Mouse (Mus musculus): ENCODE results near the gene Chst15. TPM values are rescaled to one million over a fixed set of nuclear protein-coding genes. Genes with fewer than 3 reads are reported as not detected.

Gene Chst15
- polyA plus RNA-seq, 1 experiment from 2014 or later, result 28.0 TPM

- 82% methylated on average over 6 of the region's 6 CpGs for WGBS
- no peak for ATAC-seq (ENCODE audit: low FRiP score, low read depth)
- peaks cover 16% of the 10 kb centered on the region for H3K4me1 ChIP-seq
Observed at GRCm38 (mm10) chr7:132307722-132308271, 9.2 kb downstream of the Chst15 start.

GRCm38 (mm10) chr7:132306671-132307412, 10.2 kb downstream of the Chst15 start:
- H3K27me3 ChIP-seq, result no peaks in the 10 kb centered on the region
- H3K4me1 ChIP-seq, result peaks cover 16% of the 10 kb centered on the region
- H3K36me3 ChIP-seq, result no peaks in the 10 kb centered on the region
- H3K9ac ChIP-seq (replicated peaks), result no peak overlapping the region
- WGBS, result 94% methylated on average over 8 of the region's 8 CpGs
- ATAC-seq (ENCODE audit: low FRiP score, low read depth), result no peak
- H3K4me2 ChIP-seq (replicated peaks), result no peak overlapping the region
- no peak overlapping the region for H3K4me3 ChIP-seq
- no peaks in the 10 kb centered on the region for H3K9me3 ChIP-seq
- no peak overlapping the region for H3K27ac ChIP-seq (replicated peaks)

More at GRCm38 (mm10) chr7:132307722-132308271, 9.2 kb downstream of the Chst15 start:
- Histone ChIP-seq H3K9me3 (no peaks in the 10 kb centered on the region), H3K27ac (replicated peaks) (no peak overlapping the region), H3K27me3 (no peaks in the 10 kb centered on the region), H3K9ac (replicated peaks) (no peak overlapping the region), H3K4me3 (no peak overlapping the region), H3K36me3 (no peaks in the 10 kb centered on the region), H3K4me2 (replicated peaks) (no peak overlapping the region)

GRCm38 (mm10) chr7:132305492-132306375, 11.3 kb downstream of the Chst15 start:
- no peak overlapping the region for H3K4me3 ChIP-seq
- no peak overlapping the region for H3K27ac ChIP-seq (replicated peaks)
- no peak overlapping the region for H3K9ac ChIP-seq (replicated peaks)
- no peaks in the 10 kb centered on the region for H3K27me3 ChIP-seq
- no peak overlapping the region for H3K4me2 ChIP-seq (replicated peaks)
- no peak for ATAC-seq (ENCODE audit: low FRiP score, low read depth)
- H3K4me1 ChIP-seq, result peaks cover 15% of the 10 kb centered on the region
- H3K9me3 ChIP-seq, result no peaks in the 10 kb centered on the region
- WGBS, result 92% methylated on average over 5 of the region's 5 CpGs
- H3K36me3 ChIP-seq, result no peaks in the 10 kb centered on the region

GRCm38 (mm10) chr7:132304424-132305085, 12.5 kb downstream of the Chst15 start:
- Histone ChIP-seq H3K36me3 (no peaks in the 10 kb centered on the region), H3K27me3 (no peaks in the 10 kb centered on the region), H3K4me1 (peaks cover 10% of the 10 kb centered on the region), H3K4me2 (replicated peaks) (no peak overlapping the region), H3K27ac (replicated peaks) (no peak overlapping the region), H3K4me3 (no peak overlapping the region), H3K9ac (replicated peaks) (no peak overlapping the region), H3K9me3 (no peaks in the 10 kb centered on the region)
- 80% methylated on average over 8 of the region's 8 CpGs for WGBS
- ATAC-seq (ENCODE audit: low FRiP score, low read depth), result no peak

- no peak for ATAC-seq (ENCODE audit: low FRiP score, low read depth)
- no peak overlapping the region for H3K9ac ChIP-seq (replicated peaks)
- no peak overlapping the region for H3K4me2 ChIP-seq (replicated peaks)
- peaks cover 10% of the 10 kb centered on the region for H3K4me1 ChIP-seq
- no peaks in the 10 kb centered on the region for H3K27me3 ChIP-seq
- no peak overlapping the region for H3K27ac ChIP-seq (replicated peaks)
- no peaks in the 10 kb centered on the region for H3K36me3 ChIP-seq
- no peak overlapping the region for H3K4me3 ChIP-seq
- H3K9me3 ChIP-seq, result no peaks in the 10 kb centered on the region
- 80% methylated on average over 7 of the region's 7 CpGs for WGBS
Observed at GRCm38 (mm10) chr7:132303988-132304387, 13.0 kb downstream of the Chst15 start.

GRCm38 (mm10) chr7:132302508-132303241, 14.4 kb downstream of the Chst15 start:
- Histone ChIP-seq H3K27me3 (no peaks in the 10 kb centered on the region), H3K27ac (replicated peaks) (no peak overlapping the region), H3K4me2 (replicated peaks) (no peak overlapping the region), H3K9ac (replicated peaks) (no peak overlapping the region), H3K4me3 (no peak overlapping the region), H3K36me3 (no peaks in the 10 kb centered on the region), H3K9me3 (no peaks in the 10 kb centered on the region), H3K4me1 (peaks cover 10% of the 10 kb centered on the region)
- no peak for ATAC-seq (ENCODE audit: low FRiP score, low read depth)
- WGBS, result 77% methylated on average over 8 of the region's 8 CpGs

GRCm38 (mm10) chr7:132299661-132300210, 17.3 kb downstream of the Chst15 start:
- ATAC-seq (ENCODE audit: low FRiP score, low read depth), result no peak
- H3K9ac ChIP-seq (replicated peaks), result no peak overlapping the region
- H3K9me3 ChIP-seq, result no peaks in the 10 kb centered on the region
- H3K4me2 ChIP-seq (replicated peaks), result no peak overlapping the region
- H3K4me3 ChIP-seq, result no peak overlapping the region
- H3K27me3 ChIP-seq, result no peaks in the 10 kb centered on the region
- 79% methylated on average over 5 of the region's 5 CpGs for WGBS
- peaks cover 3% of the 10 kb centered on the region for H3K4me1 ChIP-seq
- H3K27ac ChIP-seq (replicated peaks), result no peak overlapping the region
- no peaks in the 10 kb centered on the region for H3K36me3 ChIP-seq

- Histone ChIP-seq H3K4me3 (no peak overlapping the region), H3K36me3 (no peaks in the 10 kb centered on the region), H3K4me1 (no peaks in the 10 kb centered on the region), H3K4me2 (replicated peaks) (no peak overlapping the region), H3K9me3 (no peaks in the 10 kb centered on the region), H3K27me3 (no peaks in the 10 kb centered on the region), H3K9ac (replicated peaks) (no peak overlapping the region), H3K27ac (replicated peaks) (no peak overlapping the region)
- no peak for ATAC-seq (ENCODE audit: low FRiP score, low read depth)
- WGBS, result 89% methylated on average over 7 of the region's 7 CpGs
Observed at GRCm38 (mm10) chr7:132298412-132298990, 18.5 kb downstream of the Chst15 start.

GRCm38 (mm10) chr7:132296661-132297443, 20.2 kb downstream of the Chst15 start:
- WGBS, result 80% methylated on average over 4 of the region's 4 CpGs
- no peak overlapping the region for H3K4me2 ChIP-seq (replicated peaks)
- no peaks in the 10 kb centered on the region for H3K36me3 ChIP-seq
- no peak overlapping the region for H3K27ac ChIP-seq (replicated peaks)
- no peak overlapping the region for H3K4me3 ChIP-seq
- no peaks in the 10 kb centered on the region for H3K9me3 ChIP-seq
- no peaks in the 10 kb centered on the region for H3K27me3 ChIP-seq
- H3K4me1 ChIP-seq, result no peaks in the 10 kb centered on the region
- no peak overlapping the region for H3K9ac ChIP-seq (replicated peaks)
- ATAC-seq (ENCODE audit: low FRiP score, low read depth), result no peak

GRCm38 (mm10) chr7:132296132-132296531, 20.9 kb downstream of the Chst15 start:
- Histone ChIP-seq H3K27ac (replicated peaks) (no peak overlapping the region), H3K27me3 (no peaks in the 10 kb centered on the region), H3K9me3 (no peaks in the 10 kb centered on the region), H3K36me3 (no peaks in the 10 kb centered on the region), H3K4me3 (no peak overlapping the region), H3K4me2 (replicated peaks) (no peak overlapping the region), H3K9ac (replicated peaks) (no peak overlapping the region), H3K4me1 (no peaks in the 10 kb centered on the region)
- no peak for ATAC-seq (ENCODE audit: low FRiP score, low read depth)
- WGBS, result 73% methylated on average over 3 of the region's 3 CpGs

All from midbrain, embryonic 12.5 days (tissue).